ENCODE assay signal across 8 mouse cellular contexts in genomic region chr2:119156081-119156680, GRCm38 (mm10). TPM values are rescaled to one million over a fixed set of nuclear protein-coding genes. Genes with fewer than 3 reads are reported as not detected.
DNase-seq lines count a peak whose midpoint lies in the region; ATAC-seq and TF ChIP-seq lines count a peak whose summit lies in the region.

No protein-coding gene starts in this region.

- H3K9me3 ChIP-seq in heart, embryonic 16.5 days (replicated peaks; ENCODE audit: control insufficient read depth, low read length), result no peaks in the 10 kb centered on the region
- H3K9me3 ChIP-seq in limb, embryonic 15.5 days, result no peaks in the 10 kb centered on the region
- no peaks in the 10 kb centered on the region for H3K9me3 ChIP-seq in midbrain, postnatal 0 days (ENCODE audit: low read length)

- WGBS in heart, embryonic 16.5 days, result 3% methylated on average over 34 of the region's 34 CpGs
- WGBS in limb, embryonic 15.5 days, result 7% methylated on average over 30 of the region's 34 CpGs
- WGBS in midbrain, postnatal 0 days, result 7% methylated on average over 33 of the region's 34 CpGs

- H3K27me3 ChIP-seq in heart, embryonic 16.5 days (ENCODE audit: control insufficient read depth, insufficient read depth, low read length), result no peaks in the 10 kb centered on the region
- no peaks in the 10 kb centered on the region for H3K27me3 ChIP-seq in limb, embryonic 15.5 days
- H3K27me3 ChIP-seq in midbrain, postnatal 0 days (ENCODE audit: insufficient read depth, low read length), result no peaks in the 10 kb centered on the region; the same call in 1 of the 2 replicates

- TF ChIP-seq CTCF in midbrain, postnatal 0 days (IDR thresholded peaks at IDR 0.05), result no peak

- H3K27ac ChIP-seq in heart, embryonic 16.5 days (ENCODE audit: low read length), result peak overlapping the region; percentile 54
- H3K27ac ChIP-seq in limb, embryonic 15.5 days, result peak overlapping the region; percentile 68
- H3K27ac ChIP-seq in midbrain, postnatal 0 days (ENCODE audit: low read depth, low read length), result peak overlapping the region; percentile 83

- H3K4me1 ChIP-seq in heart, embryonic 16.5 days (ENCODE audit: control insufficient read depth, insufficient read depth, low read length), result peaks cover 19% of the 10 kb centered on the region
- H3K4me1 ChIP-seq in limb, embryonic 15.5 days, result peaks cover 18% of the 10 kb centered on the region
- H3K4me1 ChIP-seq in midbrain, postnatal 0 days (ENCODE audit: insufficient read depth, low read length), result peaks cover 11% of the 10 kb centered on the region; the same call in 1 of the 2 replicates

- ATAC-seq in heart, embryonic 16.5 days (replicated peaks; ENCODE audit: extremely low read depth, insufficient read depth, low FRiP score), result peak; percentile 35
- ATAC-seq in limb, embryonic 15.5 days (ENCODE audit: insufficient number of reproducible peaks, low FRiP score, low TSS enrichment, low read depth), result peak; percentile 30; the same call in 1 of the 2 replicates
- ATAC-seq in midbrain, postnatal 0 days (ENCODE audit: low FRiP score), result no peak

- peak overlapping the region; percentile 91 for H3K4me3 ChIP-seq in heart, embryonic 16.5 days (ENCODE audit: low read length)
- H3K4me3 ChIP-seq in limb, embryonic 15.5 days, result peak overlapping the region; percentile 99
- peak overlapping the region; percentile 88 for H3K4me3 ChIP-seq in midbrain, postnatal 0 days (ENCODE audit: low read depth, low read length)

- peak; percentile 20 for DNase-seq in retina, embryonic 14.5 days (ENCODE audit: low spot score)
- no peak for DNase-seq in retina, postnatal 1 day
- peak; percentile 29 for DNase-seq in c-Kit-negative CD71-positive TER-119-positive erythroid progenitor cells, embryonic 14.5 days (ENCODE audit: low read depth, low spot score)
- peak; percentile 7 for DNase-seq in midbrain, postnatal 0 days (ENCODE audit: low spot score)
- DNase-seq in gastrocnemius, adult 18-20 months (ENCODE audit: low spot score), result no peak
- no peak for DNase-seq in left cerebral cortex, adult 8-10 months (ENCODE audit: low spot score in 2 of 2)

- H3K36me3 ChIP-seq in heart, embryonic 16.5 days (ENCODE audit: control insufficient read depth, insufficient read depth), result peaks cover 16% of the 10 kb centered on the region
- peaks cover 29% of the 10 kb centered on the region for H3K36me3 ChIP-seq in limb, embryonic 15.5 days
- peaks cover 31% of the 10 kb centered on the region for H3K36me3 ChIP-seq in midbrain, postnatal 0 days (ENCODE audit: insufficient read depth, low read length)

- peak overlapping the region; percentile 89 for H3K9ac ChIP-seq in heart, embryonic 16.5 days (ENCODE audit: low read length)
- peak overlapping the region; percentile 87 for H3K9ac ChIP-seq in limb, embryonic 15.5 days
- H3K9ac ChIP-seq in midbrain, postnatal 0 days (replicated peaks; ENCODE audit: low read length, poor library complexity, severe bottlenecking), result peak overlapping the region; percentile 83

- peak overlapping the region; percentile 85 for H3K4me2 ChIP-seq in heart, embryonic 16.5 days (ENCODE audit: low read depth, low read length)
- H3K4me2 ChIP-seq in limb, embryonic 15.5 days, result peak overlapping the region; percentile 91
- H3K4me2 ChIP-seq in midbrain, postnatal 0 days (ENCODE audit: low read depth, low read length, poor library complexity, severe bottlenecking), result peak overlapping the region; percentile 96

RNA-seq across cellular contexts. Expression of gene Rmdn3, which starts 0.7 kb away (rescaled TPM):
- 27.0 and 28.4 TPM in 2 replicates for polyA plus RNA-seq in heart, embryonic 16.5 days (2015; fragmentation: Nextera tagmentation; extraction: Ambion mirVana)
- 43.8 and 45.0 TPM in 2 replicates for polyA plus RNA-seq in limb, embryonic 15.5 days (2015; fragmentation: Nextera tagmentation; extraction: Ambion mirVana)
- 34.8 and 37.2 TPM in 2 replicates for total RNA-seq in midbrain, postnatal 0 days (2014; rRNA removed)
- polyA plus RNA-seq in midbrain, postnatal 0 days (2015; fragmentation: Nextera tagmentation; extraction: Ambion mirVana), result 38.8 and 43.1 TPM in 2 replicates
- 1 to 10 TPM; 3.4 to 4.9 TPM for total RNA-seq in gastrocnemius, adult 18-20 months (2021)
- total RNA-seq in left cerebral cortex, adult 8-10 months (2022), result 10 to 100 TPM; 39.4 to 58.8 (median 48.2) TPM

RNA-seq across cellular contexts. Expression of gene Gchfr, which starts 11.4 kb away (rescaled TPM):
- polyA plus RNA-seq in heart, embryonic 16.5 days (2015; fragmentation: Nextera tagmentation; extraction: Ambion mirVana), result 5.5 and 6.9 TPM in 2 replicates
- 15.5 and 17.8 TPM in 2 replicates for polyA plus RNA-seq in limb, embryonic 15.5 days (2015; fragmentation: Nextera tagmentation; extraction: Ambion mirVana)
- total RNA-seq in midbrain, postnatal 0 days (2014; rRNA removed), result 11.0 and 15.9 TPM in 2 replicates
- polyA plus RNA-seq in midbrain, postnatal 0 days (2015; fragmentation: Nextera tagmentation; extraction: Ambion mirVana), result 9.9 and 12.0 TPM in 2 replicates
- total RNA-seq in gastrocnemius, adult 18-20 months (2021), result under 1 TPM in 1 of 2 experiments, not detected in 1; 0.39 TPM
- not detected for total RNA-seq in left cerebral cortex, adult 8-10 months (2022)

RNA-seq across cellular contexts. Expression of gene Gm14137, which starts 18.1 kb away (rescaled TPM):
- polyA plus RNA-seq in heart, embryonic 16.5 days (2015; fragmentation: Nextera tagmentation; extraction: Ambion mirVana), result 0.35 and 0.46 TPM in 2 replicates
- 4.7 and 5.3 TPM in 2 replicates for polyA plus RNA-seq in limb, embryonic 15.5 days (2015; fragmentation: Nextera tagmentation; extraction: Ambion mirVana)
- total RNA-seq in midbrain, postnatal 0 days (2014; rRNA removed), result 0.05 TPM in 1 of 2 replicates, not detected in the other
- 0.32 and 0.47 TPM in 2 replicates for polyA plus RNA-seq in midbrain, postnatal 0 days (2015; fragmentation: Nextera tagmentation; extraction: Ambion mirVana)
- not detected for total RNA-seq in gastrocnemius, adult 18-20 months (2021)
- under 1 TPM in 1 of 4 experiments, not detected in 3; 0.16 TPM for total RNA-seq in left cerebral cortex, adult 8-10 months (2022)

RNA-seq across cellular contexts. Expression of gene Rad51, which starts 43.6 kb away (rescaled TPM):
- polyA plus RNA-seq in heart, embryonic 16.5 days (2015; fragmentation: Nextera tagmentation; extraction: Ambion mirVana), result 26.5 and 34.6 TPM in 2 replicates
- polyA plus RNA-seq in limb, embryonic 15.5 days (2015; fragmentation: Nextera tagmentation; extraction: Ambion mirVana), result 34.1 and 34.9 TPM in 2 replicates
- 0.22 and 0.66 TPM in 2 replicates for total RNA-seq in midbrain, postnatal 0 days (2014; rRNA removed)
- polyA plus RNA-seq in midbrain, postnatal 0 days (2015; fragmentation: Nextera tagmentation; extraction: Ambion mirVana), result 3.9 and 5.9 TPM in 2 replicates
- under 1 TPM; 0.68 to 0.71 TPM for total RNA-seq in gastrocnemius, adult 18-20 months (2021)
- 1 to 10 TPM in 2 of 4 experiments, under 1 TPM in 2; 0.54 to 4.2 (median 1.2) TPM for total RNA-seq in left cerebral cortex, adult 8-10 months (2022)

RNA-seq across cellular contexts. Expression of gene Zfyve19, which starts 52.2 kb away (rescaled TPM):
- 36.8 and 37.9 TPM in 2 replicates for polyA plus RNA-seq in heart, embryonic 16.5 days (2015; fragmentation: Nextera tagmentation; extraction: Ambion mirVana)
- 52.7 and 57.9 TPM in 2 replicates for polyA plus RNA-seq in limb, embryonic 15.5 days (2015; fragmentation: Nextera tagmentation; extraction: Ambion mirVana)
- 30.5 and 44.0 TPM in 2 replicates for total RNA-seq in midbrain, postnatal 0 days (2014; rRNA removed)
- polyA plus RNA-seq in midbrain, postnatal 0 days (2015; fragmentation: Nextera tagmentation; extraction: Ambion mirVana), result 52.0 and 57.3 TPM in 2 replicates
- total RNA-seq in gastrocnemius, adult 18-20 months (2021), result 10 to 100 TPM; 13.8 to 14.4 TPM
- 10 to 100 TPM; 29.3 to 44.8 (median 35.4) TPM for total RNA-seq in left cerebral cortex, adult 8-10 months (2022)

Comparison
In these comparisons a context has a peak if more than half of its experiments do, and no peak if none do; other contexts are left out.
1. DNase-seq: peak in retina, embryonic 14.5 days (single experiment), c-Kit-negative CD71-positive TER-119-positive erythroid progenitor cells, embryonic 14.5 days (single experiment) and midbrain, postnatal 0 days (single experiment); none in retina, postnatal 1 day (single experiment), gastrocnemius, adult 18-20 months (single experiment) and left cerebral cortex, adult 8-10 months (0 of 2).
2. Peak in every context shown above with its lines, with median percentiles within 50 percentile points of each other: H3K27ac ChIP-seq, H3K4me2 ChIP-seq, H3K4me3 ChIP-seq and H3K9ac ChIP-seq.